Mouse (Mus musculus): ENCODE measurements at regions not wholly inside any gene's neighbourhood (a gene's known extent, or its start where the extent isn't known, plus 50 kb on each side); places are given as distances from the start of the nearest gene placed in this dataset.

DNA sequence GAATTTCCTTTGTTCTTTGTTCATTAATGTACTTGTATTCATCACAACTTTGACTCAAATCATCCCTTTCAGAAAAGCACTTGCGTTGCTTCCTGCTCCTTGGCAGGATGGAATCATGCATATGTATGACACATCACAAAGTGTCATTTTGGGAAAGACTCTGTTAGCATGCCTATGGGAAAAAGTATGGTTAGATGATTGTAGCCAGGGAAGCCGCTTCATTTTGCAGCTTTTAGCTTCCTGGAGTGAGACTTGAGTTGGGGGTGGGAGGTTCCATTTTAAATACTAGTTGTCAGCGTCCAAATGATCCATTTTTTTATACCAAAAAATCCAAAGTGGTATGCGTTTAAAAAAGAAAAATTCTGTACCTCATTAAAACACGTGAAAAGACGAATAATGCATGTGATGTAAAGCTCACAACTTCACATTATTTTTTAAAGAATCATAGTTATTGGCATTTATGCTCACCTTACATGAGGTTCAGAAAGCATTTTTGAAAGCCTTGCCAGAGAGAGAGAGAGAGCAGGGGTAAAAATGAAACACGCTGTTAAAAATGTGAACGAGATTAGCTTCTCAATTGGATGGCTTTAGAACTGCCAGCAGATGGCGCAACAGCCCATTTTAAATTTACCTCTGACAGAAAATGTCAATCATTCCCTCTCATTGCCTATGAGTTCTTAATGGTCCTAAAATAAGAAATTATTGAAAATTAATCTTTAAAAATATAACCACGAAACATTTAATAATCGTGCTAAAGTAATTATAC is 57.6 kb upstream of the Akr1e1 start:
- intact Hi-C loops (cut with DNase I), result loop anchor here (1.0 to 10.0 kb wide), 4 partner anchors 826 to 1678 kb away; partner anchors contain the start of gene Klf6
- peak; percentile 47 to 83 for DNase-seq (ENCODE audit: low spot score in 2 of 2)

DNA sequence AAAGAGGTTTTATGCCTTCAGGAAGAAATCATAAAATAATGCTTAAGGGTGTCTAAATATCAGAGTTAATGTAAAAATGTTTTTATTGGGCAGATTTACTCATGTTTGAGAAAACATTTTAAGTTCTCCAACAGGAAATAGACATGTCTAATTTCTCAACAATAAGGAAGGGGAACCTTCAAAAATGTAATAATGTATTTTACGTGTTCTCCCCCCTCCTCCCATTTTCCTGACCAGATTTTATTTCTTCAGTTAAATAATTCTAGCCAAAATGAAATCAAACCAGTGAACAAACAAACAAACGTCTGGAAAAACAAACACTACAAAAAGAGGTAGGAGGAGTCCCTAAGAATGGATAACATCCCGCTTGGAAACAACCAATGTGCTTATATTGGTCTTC is 54.4 kb upstream of the Akr1e1 start:
- intact Hi-C loops (cut with DNase I), result loop anchor here (2.0 to 10.0 kb wide), 4 partner anchors 1521 to 1871 kb away; no protein-coding TSS in a partner anchor
- DNase-seq (ENCODE audit: low spot score in 2 of 2), result no peak

DNA sequence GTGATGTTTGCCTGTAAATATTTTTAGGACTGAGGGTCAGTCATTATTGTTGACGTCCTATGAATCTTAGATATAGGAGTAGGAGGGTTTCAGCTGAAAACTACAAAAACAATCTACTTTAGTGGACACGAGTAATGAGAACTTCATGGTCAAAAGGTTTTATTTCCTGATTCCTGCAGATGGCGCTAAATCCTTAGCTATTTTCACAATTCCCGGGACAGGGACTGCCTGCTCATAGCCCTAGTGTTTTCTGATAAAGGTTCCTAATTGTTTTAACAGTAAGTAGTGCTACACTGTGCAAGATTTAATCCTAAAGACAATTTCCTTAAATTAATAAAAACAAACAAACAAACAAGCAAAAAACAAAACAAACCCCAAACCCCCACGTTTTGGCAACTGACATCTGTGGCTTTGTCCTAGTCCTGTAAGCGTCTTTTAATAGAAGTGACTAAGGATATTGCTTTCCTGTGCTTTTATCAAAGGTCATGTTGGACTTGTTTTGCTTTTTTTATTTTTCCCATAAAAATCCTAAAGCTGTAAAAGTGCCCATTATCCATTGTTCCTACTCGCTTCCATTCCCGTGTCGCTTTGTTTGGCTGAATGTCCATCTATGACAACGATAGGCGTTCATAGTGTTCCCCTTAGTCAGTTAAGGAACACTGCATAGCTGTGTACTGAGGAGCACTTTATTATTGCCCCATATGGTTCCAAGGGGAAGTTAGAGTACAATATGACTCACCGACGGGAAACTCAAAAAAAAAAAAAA is 53.5 kb upstream of the Akr1e1 start:
- intact Hi-C loops (cut with DNase I), result loop anchor here (2.0 to 10.0 kb wide), 4 partner anchors 1522 to 1872 kb away; no protein-coding TSS in a partner anchor
- DNase-seq (ENCODE audit: low spot score in 2 of 2), result peak; percentile 59 to 83

Measured in left cerebral cortex, postnatal 25 days (tissue).